Mouse (Mus musculus) CH12.LX (cell line): ENCODE data around the gene Ush2a.

ENCODE experiments used
- CHD1 ChIP-seq: IDR thresholded peaks from 2 replicates; pipeline ENCODE4 v1.6.1; 2012; ENCODE audit warnings: low read depth, low read length, improper control_type of control experiment, inconsistent platforms
- CTCF ChIP-seq, 2 experiments: IDR thresholded peaks in 1 of 2; conservative IDR thresholded peaks in 1 of 2; 2 replicates each; pipeline ENCODE4 v1.5.1; 2011 to 2012; ENCODE audit warnings: low read depth in 2 of 2, low read length in 2 of 2, improper control_type of control experiment in 1 of 2, inconsistent platforms in 1 of 2, mild to moderate bottlenecking in 1 of 2, moderate library complexity in 1 of 2
- E2F4 ChIP-seq: IDR thresholded peaks from 2 replicates; pipeline ENCODE4 v1.6.1; 2011; ENCODE audit warnings: low read depth, low read length, improper control_type of control experiment; ENCODE audit not compliant: insufficient replicate concordance
- ELF1 ChIP-seq: IDR thresholded peaks from 2 replicates; pipeline ENCODE4 v1.6.1; 2014; ENCODE audit warnings: low read depth, mild to moderate bottlenecking, inconsistent platforms, low read length, improper control_type of control experiment
- EP300 ChIP-seq: IDR thresholded peaks from 2 replicates; pipeline ENCODE4 v1.6.1; 2011; ENCODE audit warnings: low read length, improper control_type of control experiment
- HCFC1 ChIP-seq: IDR thresholded peaks from 2 replicates; pipeline ENCODE4 v1.6.1; 2012; ENCODE audit warnings: low read depth, mild to moderate bottlenecking, inconsistent platforms, low read length, improper control_type of control experiment
- KAT2A ChIP-seq: IDR thresholded peaks from 2 replicates; pipeline ENCODE4 v1.6.1; 2012; ENCODE audit warnings: low read length, improper control_type of control experiment, inconsistent platforms; ENCODE audit not compliant: insufficient replicate concordance
- MEF2A ChIP-seq: IDR thresholded peaks from 2 replicates; pipeline ENCODE4 v1.6.1; 2014; ENCODE audit warnings: low read depth, mild to moderate bottlenecking, inconsistent platforms, low read length, improper control_type of control experiment, borderline replicate concordance
- NRF1 ChIP-seq: IDR thresholded peaks from 2 replicates; pipeline ENCODE4 v1.6.1; 2014; ENCODE audit warnings: low read depth, mild to moderate bottlenecking, inconsistent platforms, low read length, improper control_type of control experiment, moderate library complexity
- SIN3A ChIP-seq: IDR thresholded peaks from 2 replicates; pipeline ENCODE4 v1.6.1; 2012; ENCODE audit warnings: low read length, improper control_type of control experiment, inconsistent platforms
- USF1 ChIP-seq: IDR thresholded peaks from 2 replicates; pipeline ENCODE4 v1.6.1; 2014; ENCODE audit warnings: low read depth, mild to moderate bottlenecking, inconsistent platforms, low read length, improper control_type of control experiment
- USF2 ChIP-seq: conservative IDR thresholded peaks from 2 replicates; pipeline ENCODE4 v1.6.1; 2011; ENCODE audit warnings: low read depth, low read length, improper control_type of control experiment
- ZKSCAN1 ChIP-seq: IDR thresholded peaks from 2 replicates; pipeline ENCODE4 v1.6.1; 2012; ENCODE audit warnings: low read depth, inconsistent platforms, low read length, improper control_type of control experiment, borderline replicate concordance
- ZMIZ1 ChIP-seq: IDR thresholded peaks from 2 replicates; pipeline ENCODE4 v1.6.1; 2012; ENCODE audit warnings: low read depth, mild to moderate bottlenecking, inconsistent platforms, low read length, improper control_type of control experiment

DNA sequence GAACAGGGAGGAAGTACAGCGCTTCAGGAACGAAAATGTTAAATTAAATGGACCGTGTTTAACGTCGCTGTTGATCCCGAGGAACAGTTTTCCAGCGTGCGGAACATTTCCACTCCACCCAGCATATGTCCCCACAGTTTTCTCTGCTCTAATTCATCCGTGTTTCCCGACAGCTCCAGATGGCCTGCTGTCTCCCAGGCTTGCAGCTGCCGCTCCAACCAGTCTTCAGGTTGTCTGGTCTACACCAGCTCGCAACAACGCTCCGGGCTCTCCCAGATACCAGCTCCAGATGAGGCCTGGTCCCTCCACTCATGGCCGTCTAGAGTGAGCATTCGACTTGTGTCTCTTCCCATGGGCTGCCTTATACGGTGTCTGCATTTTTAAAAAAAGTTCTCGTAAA, 452.3 kb downstream of the Ush2a start:
- no peak for TF ChIP-seq ZKSCAN1
- no peak for TF ChIP-seq USF1
- TF ChIP-seq EP300: no peak
- no peak for TF ChIP-seq MEF2A
- TF ChIP-seq NRF1: no peak
- TF ChIP-seq ELF1: no peak
- TF ChIP-seq E2F4: no peak
- TF ChIP-seq CTCF (conservative IDR thresholded peaks at IDR 0.05 in 1 of 2, IDR thresholded peaks at IDR 0.05 in 1 of 2; ENCODE audit: low read depth in 2 of 2, low read length in 2 of 2): no peak
- TF ChIP-seq USF2: no peak
- TF ChIP-seq SIN3A: no peak
- no peak for TF ChIP-seq CHD1
- TF ChIP-seq HCFC1: no peak
- no peak for TF ChIP-seq ZMIZ1
- TF ChIP-seq KAT2A: no peak
